Mouse (Mus musculus): ENCODE results near the gene Gm20075.
A peak's percentile ranks its signal among the peaks of the same experiment; 100 is the strongest.
"Not testable (repeated sequence)": the region's sequence is repeated elsewhere in the genome, so short reads cannot be mapped to it uniquely, and the experiment has no call there.

The Gm20075 gene

DNA sequence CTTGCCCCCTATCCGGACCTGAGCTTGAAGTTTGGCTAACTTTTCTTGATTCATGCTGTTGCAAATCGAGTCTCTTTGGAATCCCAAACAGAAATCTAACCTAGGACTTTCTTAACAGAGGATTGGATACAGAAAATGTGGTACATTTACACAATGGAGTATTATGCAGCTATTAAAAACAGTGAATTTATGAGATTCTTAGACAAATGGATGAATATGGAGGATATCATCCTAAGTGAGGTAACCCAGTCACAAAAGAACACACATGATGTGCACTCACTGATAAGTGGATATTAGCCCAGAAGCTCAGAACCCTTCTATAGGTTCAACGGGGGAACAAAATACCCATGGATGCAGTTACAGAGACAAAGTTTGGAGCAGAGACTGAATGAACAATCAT is at the start of gene Gm20075:
Gm20075 (minus strand) TSS at position 101 of the 400 bp plus-strand sequence.
- DNase-seq (ENCODE audit: extremely low read depth, low read depth): not testable (repeated sequence)

GRCm38 (mm10) chr13:96129081-96129480 is 47.9 kb upstream of the Gm20075 start:
- DNase-seq (ENCODE audit: extremely low read depth, low read depth): no peak

GRCm38 (mm10) chr13:96126669-96127068 is 45.5 kb upstream of the Gm20075 start:
- no peak for DNase-seq (ENCODE audit: extremely low read depth, low read depth)

DNA sequence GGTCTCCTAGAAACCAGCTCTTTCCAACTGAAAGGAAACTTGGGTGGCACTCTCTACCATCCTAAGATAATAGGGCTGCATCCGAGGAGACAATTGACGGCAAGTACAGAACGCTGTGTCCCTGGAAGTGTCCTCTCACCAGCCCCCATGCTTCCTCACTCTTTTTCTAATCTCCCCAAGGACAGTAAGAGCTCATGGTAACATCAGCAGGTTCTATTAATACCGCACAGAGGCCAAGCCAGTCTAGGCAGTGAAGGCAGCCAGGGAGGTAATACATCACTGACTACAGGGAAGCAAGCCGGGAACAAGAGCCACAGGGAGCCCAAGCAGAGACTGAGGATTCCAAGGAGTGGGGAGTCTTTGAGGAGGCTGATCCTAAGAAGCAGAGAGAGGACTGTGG is 43.8 kb upstream of the Gm20075 start:
- DNase-seq (ENCODE audit: extremely low read depth, low read depth): no peak

- no peak for DNase-seq (ENCODE audit: extremely low read depth, low read depth)
These were observed 31.5 kb upstream of the Gm20075 start for GRCm38 (mm10) chr13:96112711-96113110.

DNA sequence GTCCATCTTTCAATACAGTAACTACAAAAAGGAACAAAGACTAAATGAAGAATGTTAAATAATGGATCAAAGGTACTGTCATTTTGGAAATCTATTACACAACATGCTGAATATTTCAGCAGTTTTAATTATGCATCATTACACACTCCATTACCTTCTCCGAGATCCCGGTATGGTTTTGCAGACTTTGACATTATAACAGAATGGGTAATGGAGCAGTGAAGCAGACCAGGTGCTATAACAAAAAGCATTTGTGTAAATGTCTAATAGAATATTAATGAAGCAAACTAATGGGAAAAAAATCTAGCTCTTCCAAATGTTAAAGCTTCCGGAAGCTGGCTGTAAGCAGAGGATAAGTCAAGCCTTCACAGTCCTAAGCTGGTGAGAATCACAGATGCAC is 29.6 kb upstream of the Gm20075 start:
- no peak for DNase-seq (ENCODE audit: extremely low read depth, low read depth)

GRCm38 (mm10) chr13:96106367-96106766 is 25.2 kb upstream of the Gm20075 start:
- DNase-seq (ENCODE audit: extremely low read depth, low read depth): peak; percentile 0

DNA sequence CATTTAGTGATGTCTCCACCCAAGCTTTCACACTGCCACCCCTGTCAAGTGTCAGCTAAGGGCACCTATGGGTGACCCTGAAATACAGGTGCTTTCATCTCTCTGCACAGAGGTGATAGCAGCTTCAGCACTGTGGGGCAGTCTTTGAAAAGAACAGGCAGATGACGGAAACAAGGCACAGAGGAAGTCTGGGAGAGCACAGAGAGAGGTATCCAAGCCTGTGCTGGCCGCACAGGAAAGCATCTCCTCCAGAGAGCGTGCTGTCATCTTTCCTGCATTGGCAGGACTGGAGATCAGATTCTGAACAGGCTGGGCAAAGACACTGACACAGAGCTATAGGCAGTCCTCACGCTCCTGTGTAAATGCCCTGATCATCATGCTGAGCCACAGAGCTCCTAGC is 9.8 kb upstream of the Gm20075 start:
- DNase-seq (ENCODE audit: extremely low read depth, low read depth): no peak

- DNase-seq (ENCODE audit: extremely low read depth, low read depth): peak; percentile 0
These were observed 4.6 kb upstream of the Gm20075 start for GRCm38 (mm10) chr13:96085581-96086302.

- DNase-seq (ENCODE audit: extremely low read depth, low read depth): not testable (repeated sequence)
These were observed 578 bp upstream of the Gm20075 start, which contains the start of gene Gm17190 for GRCm38 (mm10) chr13:96081754-96082153. TSS of gene Gm17190 (plus strand) at chr13:96082054.

- DNase-seq (ENCODE audit: extremely low read depth, low read depth): no peak
These were observed 7.6 kb downstream of the Gm20075 start for GRCm38 (mm10) chr13:96073555-96073954.

GRCm38 (mm10) chr13:96052755-96053154 is 28.4 kb downstream of the Gm20075 start:
- DNase-seq (ENCODE audit: extremely low read depth, low read depth): no peak

DNA sequence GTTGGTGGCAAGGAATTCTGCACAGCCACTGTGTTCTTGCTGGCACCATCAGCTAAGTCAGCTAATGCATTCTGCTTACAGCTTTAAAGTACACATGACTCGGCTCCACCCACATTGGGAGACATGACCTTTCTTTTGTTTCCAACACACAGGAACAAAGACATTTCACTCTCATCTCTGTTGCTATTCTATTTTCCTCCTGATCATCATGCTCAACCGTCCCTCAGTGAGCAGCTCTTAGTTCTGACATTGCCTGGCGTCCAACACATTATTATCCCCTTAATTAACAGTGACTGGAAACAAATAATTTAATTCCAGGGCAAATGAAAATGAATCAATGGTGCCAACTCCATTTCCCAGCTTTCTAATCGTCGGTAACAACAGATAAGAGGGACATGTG is 35.8 kb downstream of the Gm20075 start:
- no peak for DNase-seq (ENCODE audit: extremely low read depth, low read depth)

DNA sequence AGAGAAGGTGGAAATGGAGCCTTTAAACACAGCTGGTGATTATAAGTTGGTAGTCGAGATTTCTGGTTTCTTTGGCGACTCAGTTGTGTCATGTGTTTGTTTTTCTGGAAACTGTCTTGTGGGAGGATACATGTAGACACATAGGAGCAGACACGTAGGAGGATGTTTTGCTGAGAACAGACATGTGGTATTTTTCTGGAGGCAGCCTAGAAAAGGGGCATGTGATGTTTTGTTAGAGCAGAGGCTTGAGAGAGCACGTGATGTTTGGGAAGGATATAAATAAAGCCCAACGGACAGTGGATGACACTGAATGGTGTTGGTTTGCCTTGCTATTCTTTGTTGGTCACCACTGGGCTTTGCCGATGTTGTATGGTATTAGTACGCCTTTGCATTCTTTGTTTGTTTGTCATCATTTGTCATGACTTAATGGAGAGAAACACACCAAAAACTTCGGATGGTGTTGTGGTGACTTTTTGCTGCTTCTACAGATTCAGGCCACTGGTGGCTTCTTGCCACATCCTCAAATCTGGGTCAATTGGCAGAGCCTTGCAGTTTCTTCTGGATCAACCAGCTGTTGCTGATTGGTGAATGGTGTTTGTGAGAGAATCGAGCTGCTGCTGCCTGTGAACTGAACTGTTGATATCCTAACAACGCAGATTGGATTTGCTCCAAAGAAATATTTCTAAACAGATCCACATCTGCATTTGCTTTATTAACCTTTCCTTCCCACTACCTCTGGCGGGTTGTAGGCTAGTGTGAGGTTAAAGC is 40.7 kb downstream of the Gm20075 start:
- no peak for DNase-seq (ENCODE audit: extremely low read depth, low read depth)

DNA sequence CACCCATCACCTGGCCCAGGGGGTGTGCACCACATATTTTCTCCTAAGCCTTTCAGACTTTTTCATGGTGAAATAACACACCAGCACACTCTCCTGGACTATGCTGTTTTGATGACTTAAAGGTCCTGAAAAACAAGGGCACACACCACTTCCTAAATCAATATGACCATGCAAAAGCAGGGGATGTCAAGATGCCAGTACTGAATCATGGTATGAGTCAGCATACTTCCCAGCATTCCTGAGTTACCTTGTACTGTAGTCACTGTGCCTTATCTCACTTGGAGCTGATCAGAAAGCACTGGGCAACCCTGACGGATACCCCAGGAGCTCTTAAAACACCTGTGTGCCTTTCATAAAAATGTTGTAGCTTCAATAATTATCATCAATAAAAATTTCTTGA is 41.6 kb downstream of the Gm20075 start:
- DNase-seq (ENCODE audit: extremely low read depth, low read depth): no peak

GRCm38 (mm10) chr13:96030368-96031223 is 50.6 kb downstream of the Gm20075 start:
- peak; percentile 3 for DNase-seq (ENCODE audit: extremely low read depth, low read depth)

All from MEL-GATA-1-ER (cell line).